Mouse (Mus musculus): ENCODE data around the gene Fis1.
A peak's percentile ranks its signal among the peaks of the same experiment; 100 is the strongest.
"Not testable (repeated sequence)": the region's sequence is repeated elsewhere in the genome, so short reads cannot be mapped to it uniquely, and the experiment has no call there.

Fis1 gene

DNA sequence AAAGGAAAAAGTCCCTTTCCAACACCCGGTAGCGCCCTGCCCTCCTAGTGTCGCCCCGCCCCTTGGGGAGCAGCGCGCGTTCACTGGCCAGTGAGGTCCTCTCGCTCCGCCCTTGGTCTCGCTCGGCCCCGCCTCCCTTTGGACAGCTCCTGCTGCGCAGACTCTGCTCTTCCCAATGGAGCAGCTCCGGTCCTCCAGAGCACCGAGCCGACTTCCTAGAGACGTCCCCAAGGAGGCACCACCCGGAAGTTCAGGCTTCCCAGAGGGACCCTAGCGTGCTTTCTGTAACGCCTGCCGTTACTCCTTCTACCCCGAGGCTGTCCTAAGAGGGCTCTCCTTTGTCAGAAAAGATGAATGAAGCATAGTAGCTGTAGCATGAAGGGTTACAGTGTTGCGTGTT lies at the start of gene Fis1:
Gene Fis1 (plus strand): TSS at position 261 of the 400 bp plus-strand sequence.
- DNase-seq (ENCODE audit: low spot score) = peak; percentile 99

GRCm38 (mm10) chr5:136904621-136905020 lies 48.5 kb upstream of the Fis1 start:
- no peak for DNase-seq (ENCODE audit: low spot score)

DNA sequence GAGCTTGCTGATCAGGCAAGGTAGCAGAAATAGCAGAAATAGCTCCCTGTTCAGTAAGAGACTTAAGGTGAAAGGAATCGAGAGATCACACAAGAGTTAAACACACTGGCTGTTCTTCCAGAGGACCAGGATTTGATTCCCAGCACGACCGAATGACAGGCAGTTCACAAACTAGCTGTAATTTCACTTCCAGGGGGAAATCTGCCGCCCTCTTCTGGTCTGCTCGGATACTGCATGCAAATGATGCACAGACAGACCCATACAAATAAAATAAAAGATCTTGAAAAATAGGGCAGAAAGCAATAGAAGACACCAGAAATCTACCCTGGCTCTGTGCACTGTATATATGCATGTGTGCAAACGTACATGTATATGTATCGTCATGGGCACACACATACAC lies 47.4 kb upstream of the Fis1 start:
- DNase-seq (ENCODE audit: low spot score) = peak; percentile 43

DNA sequence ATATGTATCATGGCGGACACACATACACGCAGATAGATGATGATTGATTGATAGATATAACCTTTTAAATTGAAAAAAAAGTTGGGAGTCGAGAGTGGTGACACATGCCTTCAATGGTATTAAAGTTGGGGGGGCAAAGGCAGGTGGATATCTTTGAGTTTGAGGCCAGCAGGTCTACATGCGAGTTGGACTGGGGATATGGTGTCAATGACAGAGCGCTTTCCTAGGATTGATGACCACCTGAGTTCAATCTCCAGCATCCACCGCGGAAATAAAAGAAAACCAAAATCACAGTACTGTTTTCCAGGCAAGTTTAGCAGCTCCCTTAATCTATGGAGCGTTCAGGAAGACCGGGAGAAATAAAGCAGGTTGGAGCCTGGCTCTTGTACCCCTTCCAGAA lies 45.5 kb upstream of the Fis1 start:
- DNase-seq (ENCODE audit: low spot score) = no peak

GRCm38 (mm10) chr5:136907991-136908857 lies 44.9 kb upstream of the Fis1 start, which contains the start of gene Ift22:
TSS of gene Ift22 (plus strand) at chr5:136908150.
- DNase-seq (ENCODE audit: low spot score) = peak; percentile 97

DNA sequence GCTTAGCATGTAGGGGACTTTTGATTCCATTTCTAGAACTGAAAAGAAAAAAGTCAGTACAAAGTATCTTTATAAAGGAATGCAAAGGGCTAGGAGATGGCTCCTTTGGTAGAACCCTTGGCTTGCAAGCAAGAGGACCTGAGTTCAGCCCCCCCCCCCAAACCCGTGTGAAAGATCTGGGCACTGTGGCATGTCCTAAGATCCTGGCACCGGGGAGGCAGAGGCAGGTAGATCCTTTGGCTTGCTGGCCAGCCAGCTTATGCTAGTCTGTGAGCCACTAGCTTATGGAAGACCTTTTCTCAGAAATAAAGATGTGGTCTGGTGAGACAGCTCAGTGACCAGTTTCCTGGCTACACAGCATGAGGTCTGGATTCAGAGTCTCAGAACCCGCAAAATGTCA lies 38.9 kb upstream of the Fis1 start:
- no peak for DNase-seq (ENCODE audit: low spot score)

GRCm38 (mm10) chr5:136917613-136918242 lies 35.3 kb upstream of the Fis1 start:
- no peak for DNase-seq (ENCODE audit: low spot score)

DNA sequence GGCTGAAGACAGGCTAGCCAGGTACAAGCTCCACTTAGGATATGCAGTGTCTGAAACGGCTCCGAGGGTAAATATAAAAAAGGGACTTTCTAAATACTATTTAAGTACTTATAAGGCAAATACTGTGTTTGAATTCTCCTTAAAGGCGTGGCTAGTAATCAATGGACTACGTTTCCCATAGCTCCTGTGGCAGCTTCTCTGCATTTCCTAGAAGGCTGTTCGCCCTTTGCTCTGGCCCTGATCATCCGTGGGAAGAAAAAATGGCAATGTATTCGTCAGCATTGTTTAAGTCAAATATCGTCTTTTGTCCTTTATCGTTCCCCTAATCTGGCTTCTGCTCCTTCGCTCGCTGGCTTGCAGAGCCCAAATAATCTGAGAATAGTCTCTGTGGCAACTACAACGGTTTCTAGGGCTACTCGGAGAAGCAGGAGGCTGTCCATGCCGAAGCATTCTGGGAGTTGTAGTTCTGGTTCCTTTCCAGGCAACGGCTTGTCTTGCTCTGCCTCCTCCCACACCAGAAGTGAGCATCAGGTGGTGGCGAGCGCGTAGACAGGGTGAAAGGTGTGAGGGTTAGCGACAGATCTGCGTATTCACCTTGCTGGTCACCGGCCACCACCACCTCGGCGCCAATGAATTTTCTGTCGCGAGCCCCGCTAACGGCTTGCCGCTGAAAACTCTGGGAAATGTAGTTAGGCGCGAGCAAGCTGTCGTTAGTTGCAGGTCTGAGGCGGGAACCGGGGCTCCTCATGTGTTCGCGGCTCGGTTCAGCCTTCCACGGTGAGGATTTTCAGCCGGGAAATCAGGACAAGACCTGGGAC lies 34.2 kb upstream of the Fis1 start:
- peak; percentile 95 for DNase-seq (ENCODE audit: low spot score)

- peak; percentile 34 for DNase-seq (ENCODE audit: low spot score)
These were observed 33.4 kb upstream of the Fis1 start for GRCm38 (mm10) chr5:136919546-136920301.

DNA sequence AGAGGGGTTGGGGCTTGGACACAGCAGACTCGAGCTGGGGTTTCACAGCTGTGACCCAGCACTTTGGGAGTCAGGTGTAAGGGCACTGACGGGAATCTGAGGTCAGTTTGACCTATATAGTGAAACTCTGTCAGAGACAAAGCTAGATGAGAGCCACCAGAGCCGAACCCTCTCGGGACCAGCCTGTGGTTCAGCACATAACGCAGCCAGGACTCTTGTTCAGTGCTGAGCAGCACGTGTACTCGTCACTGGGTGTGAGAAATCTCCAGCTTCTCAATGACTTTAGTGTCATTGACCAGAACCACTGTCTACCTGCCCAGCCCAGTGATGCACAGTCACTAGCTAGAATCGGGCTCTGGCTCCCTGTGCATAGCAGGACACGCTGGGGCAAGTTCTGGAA lies 30.2 kb upstream of the Fis1 start:
- no peak for DNase-seq (ENCODE audit: low spot score)

GRCm38 (mm10) chr5:136923751-136924478 lies 29.2 kb upstream of the Fis1 start:
- no peak for DNase-seq (ENCODE audit: low spot score)

DNA sequence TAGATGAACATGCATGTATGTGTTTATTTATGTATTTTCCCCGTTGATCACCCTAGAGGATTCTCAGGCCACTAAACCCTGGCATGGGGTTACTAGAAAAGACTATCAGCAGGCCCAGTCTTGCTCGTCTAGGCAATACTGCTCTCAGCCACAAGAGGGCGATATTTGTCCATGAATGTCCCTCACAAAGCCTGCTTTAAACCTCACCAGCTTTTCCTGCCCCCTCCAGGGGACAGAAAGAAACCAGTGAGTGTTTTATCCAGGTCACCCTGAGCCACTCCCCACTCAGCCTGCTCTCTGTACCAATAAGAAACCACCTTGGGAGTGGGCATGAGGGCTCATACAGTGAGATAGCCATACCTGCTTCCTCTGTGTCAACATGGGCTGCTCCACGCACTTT lies 24.0 kb upstream of the Fis1 start:
- peak; percentile 94 for DNase-seq (ENCODE audit: low spot score)

- no peak for DNase-seq (ENCODE audit: low spot score)
These were observed 21.2 kb upstream of the Fis1 start for GRCm38 (mm10) chr5:136931896-136932295.

DNA sequence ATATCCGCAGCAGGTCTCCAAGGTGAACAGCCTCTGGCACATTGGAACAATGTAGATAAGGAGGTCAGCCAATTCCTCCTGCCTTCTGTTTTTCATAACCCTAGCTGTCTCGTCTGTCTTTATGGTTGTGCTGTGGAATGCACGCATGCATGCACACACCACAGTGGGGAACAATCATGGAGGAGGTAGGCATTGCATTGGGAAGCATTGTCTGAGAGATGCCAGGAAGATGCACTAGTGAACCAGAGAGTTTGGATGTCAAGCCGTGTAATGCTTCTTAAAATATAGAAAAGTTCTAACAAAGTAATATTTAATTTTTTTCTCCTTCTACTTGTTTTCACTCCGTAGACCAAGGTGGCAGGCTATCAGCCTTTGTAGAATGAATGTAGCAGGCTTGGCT lies 20.1 kb upstream of the Fis1 start:
- DNase-seq (ENCODE audit: low spot score) = no peak

DNA sequence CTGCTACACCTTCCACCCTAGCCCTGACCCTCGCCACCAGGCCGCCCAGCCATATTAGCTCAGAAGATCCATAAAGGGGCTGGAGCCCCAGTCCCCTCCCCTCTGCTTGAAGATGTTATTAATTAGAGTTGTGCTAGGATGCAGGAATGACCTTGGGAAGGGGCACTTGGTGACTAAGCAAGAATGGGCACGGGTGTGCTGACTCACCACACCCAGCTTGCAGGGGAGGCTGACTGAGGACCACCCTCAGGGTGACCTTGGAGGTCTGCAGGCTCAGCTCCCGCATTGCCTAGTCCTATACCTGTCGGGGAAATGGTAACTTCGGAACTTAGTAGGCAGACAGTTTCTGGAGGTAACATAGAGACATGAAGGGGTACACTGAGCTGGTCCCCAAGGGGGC lies 19.1 kb upstream of the Fis1 start:
- DNase-seq (ENCODE audit: low spot score) = no peak

- DNase-seq (ENCODE audit: low spot score) = no peak
These were observed 17.0 kb upstream of the Fis1 start for GRCm38 (mm10) chr5:136935905-136936695.

- DNase-seq (ENCODE audit: low spot score) = no peak
These were observed 16.3 kb upstream of the Fis1 start for GRCm38 (mm10) chr5:136936750-136937149.

GRCm38 (mm10) chr5:136937621-136938020 lies 15.5 kb upstream of the Fis1 start:
- DNase-seq (ENCODE audit: low spot score) = no peak

DNA sequence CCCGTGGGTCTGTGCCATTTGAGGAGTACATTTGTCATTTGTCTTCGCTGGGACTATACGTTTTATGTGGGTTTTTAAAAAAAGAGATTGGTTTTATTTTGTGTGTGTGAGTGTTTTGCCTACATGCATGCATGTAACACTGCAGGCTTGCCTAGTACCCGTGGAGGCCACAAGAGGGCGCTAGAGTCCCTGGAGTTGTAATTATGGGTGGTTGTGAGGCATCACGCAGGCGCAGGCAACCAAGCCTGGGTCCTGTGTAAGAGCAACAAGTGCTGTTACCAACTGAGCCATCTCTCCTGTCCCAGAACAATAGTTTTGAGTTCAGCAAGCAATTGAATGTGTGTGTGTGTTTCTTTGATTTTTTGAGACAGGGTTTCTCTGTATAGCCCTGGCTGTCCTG lies 13.8 kb upstream of the Fis1 start:
- DNase-seq (ENCODE audit: low spot score) = no peak

- DNase-seq (ENCODE audit: low spot score) = not testable (repeated sequence)
These were observed 13.0 kb upstream of the Fis1 start for GRCm38 (mm10) chr5:136940029-136940428.
